Mouse (Mus musculus): ENCODE data around the gene Slc25a11. TPM values are rescaled to one million over a fixed set of nuclear protein-coding genes. Genes with fewer than 3 reads are reported as not detected.

Gene Slc25a11
- total RNA-seq, 2 experiments from 2014 or later: 127 to 165 TPM

- no peak for DNase-seq
These were observed 25.1 kb downstream of the Slc25a11 start for GRCm38 (mm10) chr11:70621972-70622814.

GRCm38 (mm10) chr11:70619101-70619500 lies 28.2 kb downstream of the Slc25a11 start, which contains the start of gene Chrne:
Gene Chrne (minus strand): TSS chr11:70619216.
- no peak for DNase-seq

GRCm38 (mm10) chr11:70615516-70616093 lies 31.7 kb downstream of the Slc25a11 start, which contains the start of gene 4930544D05Rik:
Gene 4930544D05Rik (plus strand): TSS chr11:70615848.
- no peak for DNase-seq

DNA sequence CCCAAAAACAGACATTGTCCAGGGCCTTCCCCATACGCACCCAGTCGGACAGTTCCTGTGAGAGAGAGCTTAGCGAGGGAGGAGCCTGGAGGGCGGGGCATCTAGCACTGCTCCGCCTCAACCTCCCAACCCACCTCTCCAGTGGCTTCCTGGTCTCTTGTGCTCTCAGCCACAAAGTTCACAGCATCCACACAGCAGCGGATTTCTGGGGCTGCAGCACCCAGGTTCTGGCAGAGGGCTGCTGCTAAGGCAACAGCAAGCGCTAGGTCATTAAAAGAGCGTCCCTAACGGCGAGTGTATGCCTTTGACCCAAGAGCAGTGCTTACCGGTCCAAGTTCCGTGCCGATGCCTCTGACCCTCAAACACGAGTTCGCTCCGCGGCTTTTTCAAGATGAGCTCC lies 32.2 kb downstream of the Slc25a11 start:
- peak; percentile 78 to 85 for DNase-seq

- peak in 1 of 2 experiments; percentile 25 for DNase-seq
These were observed 34.8 kb downstream of the Slc25a11 start for GRCm38 (mm10) chr11:70612505-70612904.

- no peak for DNase-seq
These were observed 36.5 kb downstream of the Slc25a11 start for GRCm38 (mm10) chr11:70610752-70611151.

- peak; percentile 25 to 52 for DNase-seq
These were observed 38.8 kb downstream of the Slc25a11 start for GRCm38 (mm10) chr11:70608381-70609066.

DNA sequence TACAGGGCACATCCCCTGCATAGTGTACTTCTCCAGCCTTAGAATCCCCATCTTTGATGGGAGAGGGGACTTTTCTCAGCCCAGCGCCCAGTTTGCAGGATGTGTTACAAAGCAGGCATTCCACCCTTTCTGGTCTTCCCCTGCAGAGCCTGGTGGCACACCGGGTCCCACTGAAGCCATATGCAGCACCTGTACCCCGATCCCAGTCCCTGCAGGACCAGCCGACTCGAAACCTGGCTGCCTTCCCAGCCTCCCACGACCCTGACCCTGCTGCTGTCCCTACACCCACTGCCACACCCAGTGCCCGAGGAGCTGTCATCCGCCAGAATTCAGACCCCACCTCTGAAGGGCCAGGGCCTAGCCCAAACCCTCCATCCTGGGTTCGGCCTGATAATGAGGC lies 39.7 kb downstream of the Slc25a11 start:
- DNase-seq: no peak

DNA sequence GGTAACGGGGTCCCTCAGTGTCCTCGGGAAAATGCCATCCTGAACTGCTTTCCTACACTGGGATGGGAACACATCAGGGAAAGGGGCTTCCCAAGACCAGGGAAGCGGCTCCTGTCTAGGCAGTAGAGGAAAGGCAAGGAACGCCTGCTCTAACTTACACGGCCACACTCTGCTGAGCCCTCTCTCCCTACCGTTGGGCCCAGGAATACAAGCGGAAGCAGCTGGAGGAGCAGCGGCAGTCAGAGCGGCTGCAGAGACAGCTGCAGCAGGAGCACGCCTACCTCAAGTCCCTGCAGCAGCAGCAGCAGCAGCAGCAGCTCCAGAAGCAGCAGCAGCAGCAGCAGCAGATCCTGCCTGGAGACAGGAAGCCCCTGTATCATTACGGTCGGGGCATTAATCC lies 40.6 kb downstream of the Slc25a11 start:
- no peak for DNase-seq

GRCm38 (mm10) chr11:70605024-70605566 lies 42.2 kb downstream of the Slc25a11 start:
- peak; percentile 75 to 83 for DNase-seq

GRCm38 (mm10) chr11:70598451-70598953 lies 48.8 kb downstream of the Slc25a11 start:
- no peak for DNase-seq

GRCm38 (mm10) chr11:70597301-70597700 lies 50.0 kb downstream of the Slc25a11 start:
- no peak for DNase-seq

- no peak for DNase-seq
These were observed 51.2 kb downstream of the Slc25a11 start for GRCm38 (mm10) chr11:70596094-70596493.

DNA sequence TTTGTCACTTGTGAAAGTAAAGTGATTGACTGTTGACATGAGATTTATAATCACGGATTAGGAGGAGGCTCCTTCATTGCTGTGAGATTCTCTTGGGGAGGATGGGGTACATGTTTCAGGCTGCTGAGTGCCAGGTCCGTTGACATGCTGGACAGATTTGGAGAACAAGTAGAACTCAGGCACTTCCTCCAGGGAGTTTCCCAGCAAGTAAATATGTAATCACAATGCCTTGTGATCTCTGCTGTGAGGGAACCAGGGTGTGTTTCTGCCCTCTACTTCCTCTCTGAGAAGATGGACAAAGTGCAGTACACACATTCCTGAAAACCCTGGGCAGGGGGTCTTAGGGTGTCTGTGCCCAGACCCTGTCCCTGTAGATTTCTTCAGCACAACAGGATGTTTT lies 51.6 kb downstream of the Slc25a11 start:
- DNase-seq: no peak

GRCm38 (mm10) chr11:70594253-70594989 lies 52.9 kb downstream of the Slc25a11 start:
- peak; percentile 47 to 53 for DNase-seq

Other genes with a start within 250 kb of the Slc25a11 start
- 10 to 100 TPM; 24.6 to 26.0 TPM for gene Pelp1, start 237.4 kb downstream of the Slc25a11 start, total RNA-seq (2021)
- gene Arrb2, start 214.8 kb downstream of the Slc25a11 start, total RNA-seq (2021): 10 to 100 TPM; 18.5 to 26.6 TPM
- 10 to 100 TPM; 20.3 to 24.4 TPM for gene Med11, start 195.6 kb downstream of the Slc25a11 start, total RNA-seq (2021)
- gene Zmynd15, start 188.0 kb downstream of the Slc25a11 start, total RNA-seq (2021): 1 to 10 TPM; 1.4 to 1.8 TPM
- gene Cxcl16, start 187.5 kb downstream of the Slc25a11 start, total RNA-seq (2021): 1 to 10 TPM; 7.4 to 8.5 TPM
- gene Tm4sf5, start 142.2 kb downstream of the Slc25a11 start, total RNA-seq (2021): under 1 TPM in 1 of 2 experiments, not detected in 1; 0.46 TPM
- gene Vmo1, start 132.9 kb downstream of the Slc25a11 start, total RNA-seq (2021): under 1 TPM in 1 of 2 experiments, not detected in 1; 0.66 TPM
- not detected for gene Gltpd2, start 128.3 kb downstream of the Slc25a11 start, total RNA-seq (2021)
- 100 to 1,000 TPM; 282 to 297 TPM for gene Psmb6, start 122.1 kb downstream of the Slc25a11 start, total RNA-seq (2021)
- gene Gm40193, start 114.5 kb downstream of the Slc25a11 start, total RNA-seq (2021): not detected
- 1 to 10 TPM; 8.1 to 8.6 TPM for gene Pld2, start 107.4 kb downstream of the Slc25a11 start, total RNA-seq (2021)
- gene Mink1, start 84.6 kb downstream of the Slc25a11 start, total RNA-seq (2021): 10 to 100 TPM; 39.2 to 42.6 TPM
- gene 4930544D05Rik, start 31.6 kb downstream of the Slc25a11 start, total RNA-seq (2021): not detected
- not detected for gene Chrne, start 28.3 kb downstream of the Slc25a11 start, total RNA-seq (2021)
- under 1 TPM in 1 of 2 experiments, not detected in 1; 0.13 TPM for gene Gp1ba, start 8.4 kb downstream of the Slc25a11 start, total RNA-seq (2021)
- gene Rnf167, start 244 bp downstream of the Slc25a11 start, total RNA-seq (2021): 10 to 100 TPM; 83.6 to 83.8 TPM
- 100 to 1,000 TPM; 853 to 925 TPM for gene Pfn1, start 7.2 kb upstream of the Slc25a11 start, total RNA-seq (2021)
- gene Eno3, start 9.7 kb upstream of the Slc25a11 start, total RNA-seq (2021): 10 to 100 TPM; 21.2 to 35.5 TPM
- 10 to 100 TPM; 87.1 to 88.1 TPM for gene Spag7, start 21.9 kb upstream of the Slc25a11 start, total RNA-seq (2021)
- gene Camta2, start 40.6 kb upstream of the Slc25a11 start, total RNA-seq (2021): 10 to 100 TPM; 36.5 to 45.7 TPM
- gene Inca1, start 52.7 kb upstream of the Slc25a11 start, total RNA-seq (2021): 10 to 100 TPM in 1 of 2 experiments, 1 to 10 TPM in 1; 9.5 to 12.2 TPM
- gene Kif1c, start 53.1 kb upstream of the Slc25a11 start, total RNA-seq (2021): 100 to 1,000 TPM; 178 to 195 TPM
- 1 to 10 TPM; 8.4 to 9.4 TPM for gene Zfp3, start 116.7 kb upstream of the Slc25a11 start, total RNA-seq (2021)
- gene Scimp, start 165.1 kb upstream of the Slc25a11 start, total RNA-seq (2021): 1 to 10 TPM; 1.2 to 1.3 TPM
- 100 to 1,000 TPM; 144 to 170 TPM for gene Rabep1, start 197.3 kb upstream of the Slc25a11 start, total RNA-seq (2021)

Measured in adrenal gland, postnatal 36 days (tissue).